In the genomic region with DNA sequence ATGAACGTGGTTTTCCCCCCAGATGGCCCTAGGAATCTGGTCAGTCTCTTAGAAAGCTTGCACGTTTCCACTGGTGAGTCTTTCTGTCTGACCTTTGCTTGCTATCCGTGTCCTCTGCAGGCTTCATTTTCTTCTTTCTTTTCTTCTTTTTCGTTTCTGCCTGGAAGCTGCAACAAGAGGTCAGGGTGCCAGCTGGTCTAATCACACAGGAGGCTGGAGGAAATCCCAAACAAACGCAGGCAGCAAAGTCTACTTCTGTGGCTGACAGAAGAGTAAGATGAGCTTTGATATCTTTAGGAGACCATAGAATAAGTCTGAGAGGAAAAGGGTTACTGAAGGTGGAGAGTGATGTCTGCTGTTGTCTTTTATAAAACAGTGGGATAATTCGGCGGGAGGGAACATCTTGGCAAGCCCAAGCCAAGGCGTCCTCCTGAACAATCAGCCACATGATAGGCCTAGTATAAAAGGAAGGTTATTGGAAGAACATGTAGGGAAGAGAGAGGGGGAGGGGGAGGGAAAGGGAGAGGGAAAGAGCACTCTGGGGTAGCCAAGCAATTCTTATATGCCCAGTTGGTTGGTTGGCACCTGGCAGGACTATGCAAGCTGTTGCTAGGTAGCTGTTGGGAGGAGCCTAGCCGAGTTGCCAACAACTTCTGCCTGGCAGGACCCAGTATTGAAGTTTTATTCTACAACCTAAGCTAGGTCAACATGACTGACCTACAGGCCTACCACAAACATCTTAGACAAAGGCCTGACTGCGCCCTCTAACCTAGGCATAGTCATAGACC, we compare ENCODE assay signal across 17 mouse cellular contexts. TPM values are rescaled to one million over a fixed set of nuclear protein-coding genes. Genes with fewer than 3 reads are reported as not detected.
A peak's percentile ranks its signal among the peaks of the same experiment; 100 is the strongest.
DNase-seq lines count a peak whose midpoint lies in the region; ATAC-seq lines count a peak whose summit lies in the region.
"Had no signal": no experiment of that assay in that cellular context is flagged by ENCODE, and none has a peak within 500 bp of the region (broad histone marks: within the 10 kb centered on the region; RNA-seq: fewer than 3 reads in every experiment).

No protein-coding gene starts in this region.

- no peak overlapping the region for H3K4me2 ChIP-seq in forebrain, embryonic 14.5 days (ENCODE audit: low read length)
- H3K4me2 ChIP-seq in forebrain, embryonic 15.5 days (replicated peaks), result no peak overlapping the region
- H3K4me2 ChIP-seq in heart, embryonic 11.5 days, result peak overlapping the region; percentile 38; the same call in 1 of the 2 replicates
- H3K4me2 ChIP-seq: forebrain, embryonic 12.5 days; intestine, embryonic 15.5 days had no signal

- H3K27ac ChIP-seq in forebrain, embryonic 14.5 days (ENCODE audit: low read depth, low read length), result no peak overlapping the region
- H3K27ac ChIP-seq in forebrain, embryonic 15.5 days (replicated peaks), result no peak overlapping the region
- H3K27ac ChIP-seq in heart, embryonic 11.5 days (ENCODE audit: low read depth, low read length), result peak overlapping the region; percentile 62
- H3K27ac ChIP-seq: forebrain, embryonic 12.5 days; intestine, embryonic 15.5 days; kidney, postnatal 0 days; limb, embryonic 10.5 days; liver, embryonic 14.5 days had no signal

- peak; percentile 8 for DNase-seq in forebrain, embryonic 14.5 days (ENCODE audit: low spot score)
- peak; percentile 34 for DNase-seq in lung, postnatal 25 days (ENCODE audit: low spot score)
- no peak for DNase-seq in lung, postnatal 14 days
- peak; percentile 55 for DNase-seq in heart, postnatal 4 days
- no peak for DNase-seq in urinary bladder, postnatal 14 days (ENCODE audit: low spot score)
- DNase-seq: adrenal gland, postnatal 10 days; right cerebral cortex, postnatal 14 days had no signal

- 83% methylated on average over 10 of the region's 10 CpGs for WGBS in forebrain, embryonic 14.5 days
- 78% methylated on average over 10 of the region's 10 CpGs for WGBS in forebrain, embryonic 15.5 days
- WGBS in heart, embryonic 11.5 days (ENCODE audit: insufficient replicate concordance), result 56% methylated on average over 10 of the region's 10 CpGs

- no peak overlapping the region for H3K9ac ChIP-seq in forebrain, embryonic 14.5 days (ENCODE audit: low read length)
- H3K9ac ChIP-seq in forebrain, embryonic 15.5 days (replicated peaks), result no peak overlapping the region
- no peak overlapping the region for H3K9ac ChIP-seq in heart, embryonic 11.5 days (ENCODE audit: low read depth, low read length)
- H3K9ac ChIP-seq: forebrain, embryonic 12.5 days; intestine, embryonic 15.5 days; liver, embryonic 14.5 days had no signal

- H3K27me3 ChIP-seq in forebrain, embryonic 14.5 days (replicated peaks; ENCODE audit: control insufficient read depth, insufficient read depth, low read length), result no peaks in the 10 kb centered on the region
- no peaks in the 10 kb centered on the region for H3K27me3 ChIP-seq in forebrain, embryonic 15.5 days
- H3K27me3 ChIP-seq in heart, embryonic 11.5 days (ENCODE audit: control insufficient read depth, insufficient read depth, low read length), result no peaks in the 10 kb centered on the region
- H3K27me3 ChIP-seq: forebrain, embryonic 12.5 days; intestine, embryonic 15.5 days; megakaryocyte, embryonic 14.5 days had no signal

- no peaks in the 10 kb centered on the region for H3K9me3 ChIP-seq in forebrain, embryonic 14.5 days (replicated peaks; ENCODE audit: control insufficient read depth, low read length)
- H3K9me3 ChIP-seq in forebrain, embryonic 15.5 days, result no peaks in the 10 kb centered on the region
- no peaks in the 10 kb centered on the region for H3K9me3 ChIP-seq in heart, embryonic 11.5 days (replicated peaks; ENCODE audit: control insufficient read depth, low read length)
- H3K9me3 ChIP-seq: forebrain, embryonic 12.5 days; intestine, embryonic 15.5 days; limb, embryonic 10.5 days had no signal

- peak; percentile 58; the same call in 1 of the 2 replicates for ATAC-seq in forebrain, embryonic 14.5 days
- no peak for ATAC-seq in forebrain, embryonic 15.5 days (replicated peaks)
- ATAC-seq in heart, embryonic 11.5 days (replicated peaks; ENCODE audit: insufficient number of reproducible peaks, low FRiP score, low TSS enrichment), result no peak
- ATAC-seq in frontal cortex, adult (ENCODE audit: low TSS enrichment), result no peak
- ATAC-seq: intestine, embryonic 15.5 days had no signal

- H3K4me3 ChIP-seq in forebrain, embryonic 14.5 days (ENCODE audit: low read depth, low read length), result no peak overlapping the region
- no peak overlapping the region for H3K4me3 ChIP-seq in forebrain, embryonic 15.5 days
- no peak overlapping the region for H3K4me3 ChIP-seq in heart, embryonic 11.5 days (ENCODE audit: low read depth, low read length)
- H3K4me3 ChIP-seq: forebrain, embryonic 12.5 days; intestine, embryonic 15.5 days; limb, embryonic 10.5 days; megakaryocyte, embryonic 14.5 days had no signal

- no peaks in the 10 kb centered on the region; the same call in 1 of the 2 replicates for H3K4me1 ChIP-seq in forebrain, embryonic 14.5 days (ENCODE audit: control insufficient read depth, insufficient read depth, low read length)
- H3K4me1 ChIP-seq in forebrain, embryonic 15.5 days, result no peaks in the 10 kb centered on the region
- peaks cover 47% of the 10 kb centered on the region for H3K4me1 ChIP-seq in heart, embryonic 11.5 days (ENCODE audit: control insufficient read depth, insufficient read depth, low read length)
- H3K4me1 ChIP-seq: forebrain, embryonic 12.5 days; intestine, embryonic 15.5 days; limb, embryonic 10.5 days; megakaryocyte, embryonic 14.5 days had no signal

- H3K36me3 ChIP-seq in forebrain, embryonic 14.5 days (ENCODE audit: control insufficient read depth, insufficient read depth, low read length), result no peaks in the 10 kb centered on the region
- no peaks in the 10 kb centered on the region for H3K36me3 ChIP-seq in forebrain, embryonic 15.5 days
- no peaks in the 10 kb centered on the region for H3K36me3 ChIP-seq in heart, embryonic 11.5 days (ENCODE audit: control insufficient read depth, insufficient read depth, low read length)
- H3K36me3 ChIP-seq: forebrain, embryonic 12.5 days; intestine, embryonic 15.5 days; limb, embryonic 10.5 days had no signal

RNA-seq across cellular contexts. Expression of a gene that starts 30.3 kb away (rescaled TPM):
- polyA plus RNA-seq in forebrain, embryonic 14.5 days (2014; fragmentation: Nextera tagmentation; extraction: Ambion mirVana), result 46.0 and 62.9 TPM in 2 replicates
- 63.0 and 64.4 TPM in 2 replicates for polyA plus RNA-seq in forebrain, embryonic 15.5 days (2015; fragmentation: Nextera tagmentation; extraction: Ambion mirVana)
- 170 and 202 TPM in 2 replicates for polyA plus RNA-seq in heart, embryonic 11.5 days (2014; fragmentation: Nextera tagmentation; extraction: Ambion mirVana)
- 100 to 1,000 TPM; 269 to 291 TPM for total RNA-seq in heart, postnatal 4 days (2021)
- total RNA-seq: common myeloid progenitor, adult 5-6 weeks had no signal

Comparison
In these comparisons a context has a peak if more than half of its experiments do, and no peak if none do; other contexts are left out.
1. DNase-seq: peak in forebrain, embryonic 14.5 days (single experiment), lung, postnatal 25 days (single experiment) and heart, postnatal 4 days (single experiment); none in lung, postnatal 14 days (single experiment) and urinary bladder, postnatal 14 days (single experiment).